Mouse (Mus musculus) kidney, adult 2 months (tissue): ENCODE measurements at regions not wholly inside any gene's neighbourhood (a gene's known extent, or its start where the extent isn't known, plus 50 kb on each side); places are given as distances from the start of the nearest gene placed in this dataset.

Source experiments
- CTCF ChIP-seq: fragments of 200-500 bp; conservative IDR thresholded peaks from 2 replicates; pipeline ENCODE4 v1.5.1; 2011; ENCODE audit warnings: low read depth, mild to moderate bottlenecking, control low read depth, low read length, moderate library complexity, mixed read lengths; ENCODE audit not compliant: insufficient read depth, insufficient read length
- POLR2A ChIP-seq: fragments of 200-500 bp; IDR thresholded peaks from one replicate; pipeline ENCODE4 v1.6.1; 2011; ENCODE audit warnings: low read depth, low read length, control low read depth

DNA sequence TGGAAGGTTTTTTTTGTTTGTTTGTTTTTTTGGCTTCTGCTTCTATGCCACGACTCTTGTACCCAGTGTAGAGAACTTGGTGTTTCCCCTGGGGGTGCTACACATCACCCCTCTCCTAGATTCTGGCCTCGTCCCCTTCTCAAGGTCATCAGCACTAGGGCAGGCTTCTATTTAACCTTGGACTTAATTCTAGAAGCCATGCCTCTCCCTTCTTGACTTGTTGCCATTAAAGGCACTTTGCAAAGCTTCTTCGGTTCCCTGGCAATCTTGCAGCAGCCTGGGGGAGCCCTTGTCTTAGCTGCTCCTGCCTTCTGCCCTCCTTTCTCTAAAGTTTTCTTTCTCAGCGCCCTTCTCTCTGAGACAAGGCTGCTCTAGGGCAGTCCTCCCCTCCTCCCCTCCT, 143.0 kb upstream of the Foxn2 start:
- no peak for TF ChIP-seq POLR2A
- no peak for TF ChIP-seq CTCF
